Mouse (Mus musculus) cerebellum, adult 9-10 months (tissue): ENCODE data around the gene Schip1.

Experiments
- DNase-seq: peaks from one replicate; pipeline ENCODE4 v3.0.0; 2022

The Schip1 gene

GRCm38 (mm10) chr3:68589220-68589840 lies 524.7 kb downstream of the Schip1 start:
- no peak for DNase-seq

GRCm38 (mm10) chr3:68590436-68590835 lies 525.8 kb downstream of the Schip1 start:
- DNase-seq, result no peak

DNA sequence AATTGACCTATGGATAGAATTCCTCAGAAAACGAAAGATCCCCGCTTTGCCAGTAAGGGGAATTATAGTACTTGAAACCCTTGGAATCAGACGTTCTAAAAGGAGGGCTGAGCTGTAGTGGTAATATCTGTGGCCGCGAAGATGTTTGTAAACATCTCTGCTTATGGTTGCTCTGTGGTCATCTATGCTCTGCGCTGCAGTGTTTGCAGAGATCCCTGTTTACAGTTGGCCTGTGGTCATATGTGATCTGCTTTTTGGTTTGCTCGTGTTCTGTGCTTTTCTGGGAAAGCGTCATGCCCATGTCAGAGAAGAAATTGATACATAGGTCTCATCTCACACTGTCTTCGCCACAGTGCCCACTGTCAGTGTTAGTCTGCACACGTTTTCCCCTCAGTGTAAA lies 528.0 kb downstream of the Schip1 start:
- no peak for DNase-seq

DNA sequence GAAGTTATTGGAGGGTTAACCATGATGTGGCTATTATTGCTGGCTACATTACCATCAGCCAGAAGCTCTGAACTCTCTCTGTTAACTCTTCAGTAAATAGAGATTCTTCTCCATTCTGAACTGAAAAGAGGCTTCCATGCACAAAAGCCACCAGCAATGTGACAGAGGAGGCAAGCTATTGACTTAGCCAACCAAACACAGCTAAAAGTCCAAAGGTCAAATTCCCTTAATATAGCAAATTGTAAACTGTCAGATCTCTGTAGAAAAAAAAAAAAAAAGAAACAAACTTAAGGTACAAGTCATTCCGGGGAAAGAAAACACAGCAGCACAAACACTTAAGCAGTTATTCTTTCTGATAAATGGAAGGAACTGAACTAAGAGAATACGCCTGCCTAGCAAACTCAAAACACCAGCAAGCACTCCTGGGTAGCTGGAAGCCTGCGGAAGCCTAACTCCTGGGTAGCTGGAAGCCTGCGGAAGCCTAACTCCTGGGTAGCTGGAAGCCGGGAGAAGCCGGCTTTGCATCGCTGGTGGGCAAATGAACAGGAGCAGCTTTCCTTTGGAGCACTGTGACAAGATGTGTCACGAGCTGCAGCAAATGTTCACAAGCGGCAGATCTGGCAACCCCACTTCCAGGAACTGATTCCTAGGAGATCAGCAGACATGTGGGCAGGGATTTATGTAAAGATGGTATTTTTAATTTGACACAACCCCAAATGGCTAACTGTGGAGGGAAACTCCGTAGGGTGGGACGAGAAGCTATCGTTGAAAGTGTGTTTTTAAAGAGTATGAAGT lies 528.7 kb downstream of the Schip1 start:
- no peak for DNase-seq

DNA sequence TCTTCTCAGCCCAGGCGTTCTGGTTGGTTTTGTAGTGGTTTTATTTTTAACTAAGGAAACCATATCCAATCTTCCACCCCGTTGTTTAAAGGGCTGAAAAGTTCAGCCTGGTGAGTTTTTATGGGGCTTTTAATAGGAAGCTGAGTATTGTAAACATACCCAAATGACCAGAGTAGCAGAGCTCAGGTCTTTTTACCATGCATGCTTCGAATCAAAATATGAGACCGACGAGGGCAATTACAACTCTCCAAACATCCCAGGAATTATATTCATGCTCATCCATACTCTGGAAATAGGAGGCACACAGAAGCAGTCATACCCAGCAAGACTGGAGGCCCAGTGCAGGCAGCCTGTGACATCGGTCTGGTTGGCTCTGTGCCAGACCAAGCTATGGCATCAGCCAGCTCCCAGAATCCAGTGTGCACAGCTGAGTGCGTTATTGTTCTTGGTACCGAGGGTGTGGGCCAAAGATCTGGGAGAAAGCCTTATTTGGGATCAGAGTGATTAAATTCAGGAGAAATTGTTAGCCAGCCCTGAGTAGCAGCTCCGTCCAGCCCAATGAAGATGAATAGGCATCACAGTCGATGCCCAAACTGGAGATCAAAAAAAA lies 530.8 kb downstream of the Schip1 start:
- DNase-seq, result no peak

- DNase-seq, result no peak
Measured at GRCm38 (mm10) chr3:68596938-68597337, 532.3 kb downstream of the Schip1 start.

- no peak for DNase-seq
Measured at GRCm38 (mm10) chr3:68602891-68603290, 538.3 kb downstream of the Schip1 start.

DNA sequence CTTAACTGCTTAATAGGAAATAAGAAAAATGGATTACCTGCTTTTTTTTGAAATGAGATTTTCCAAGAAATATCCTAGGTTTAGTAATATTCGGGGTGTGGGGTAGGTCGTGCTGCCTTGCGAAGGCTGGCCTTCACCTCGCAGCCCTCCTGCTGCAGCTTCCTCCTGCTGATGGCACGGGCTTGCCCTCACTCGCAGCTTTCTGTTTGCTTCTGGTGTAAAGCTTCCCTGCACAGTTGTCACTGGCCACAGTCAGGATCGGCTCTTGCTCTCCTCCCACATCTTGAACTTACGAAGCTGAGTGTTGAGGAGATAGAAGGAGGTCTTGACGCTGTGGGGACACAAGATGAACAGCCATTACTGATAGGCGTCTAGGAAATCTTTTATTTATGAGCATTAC lies 539.9 kb downstream of the Schip1 start:
- no peak for DNase-seq

- DNase-seq, result no peak
Measured at GRCm38 (mm10) chr3:68604962-68605361, 540.4 kb downstream of the Schip1 start.

GRCm38 (mm10) chr3:68605942-68606603 lies 541.5 kb downstream of the Schip1 start:
- no peak for DNase-seq

GRCm38 (mm10) chr3:68606730-68607129 lies 542.1 kb downstream of the Schip1 start:
- DNase-seq, result no peak

GRCm38 (mm10) chr3:68607336-68607735 lies 542.7 kb downstream of the Schip1 start:
- DNase-seq, result no peak

DNA sequence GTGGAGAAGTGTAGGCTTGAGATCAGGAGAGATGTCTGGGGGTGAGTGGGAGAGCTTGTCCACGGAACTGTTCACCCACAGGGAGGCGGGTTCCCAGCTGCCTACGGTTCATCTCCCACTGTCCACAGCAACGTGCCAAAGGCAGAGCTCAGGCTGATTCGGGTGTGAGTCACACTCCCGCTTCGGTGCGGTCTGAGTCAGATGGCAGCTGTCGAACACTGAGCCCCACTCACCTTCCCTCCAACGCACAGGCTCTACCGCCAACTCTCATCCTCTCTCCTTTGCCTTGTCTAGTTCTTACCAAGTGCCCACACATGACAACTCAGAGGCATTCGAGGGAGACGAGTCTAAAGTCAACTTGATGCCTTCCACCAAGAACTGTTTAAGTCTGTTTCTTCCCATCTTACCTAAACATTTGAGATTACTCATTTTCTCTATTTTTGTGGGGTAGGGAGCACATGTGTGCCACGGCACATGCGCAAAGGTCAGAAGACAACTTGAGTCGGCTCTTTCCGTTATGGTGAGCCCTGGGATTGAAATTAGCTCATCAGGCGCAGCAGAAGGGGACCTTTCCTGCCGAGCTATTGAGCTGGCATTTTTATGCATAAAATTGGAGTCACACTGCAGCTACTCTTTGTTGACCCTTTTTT lies 544.4 kb downstream of the Schip1 start:
- peak; percentile 68 for DNase-seq

- no peak for DNase-seq
Measured at GRCm38 (mm10) chr3:68610011-68610410, 545.4 kb downstream of the Schip1 start.

DNA sequence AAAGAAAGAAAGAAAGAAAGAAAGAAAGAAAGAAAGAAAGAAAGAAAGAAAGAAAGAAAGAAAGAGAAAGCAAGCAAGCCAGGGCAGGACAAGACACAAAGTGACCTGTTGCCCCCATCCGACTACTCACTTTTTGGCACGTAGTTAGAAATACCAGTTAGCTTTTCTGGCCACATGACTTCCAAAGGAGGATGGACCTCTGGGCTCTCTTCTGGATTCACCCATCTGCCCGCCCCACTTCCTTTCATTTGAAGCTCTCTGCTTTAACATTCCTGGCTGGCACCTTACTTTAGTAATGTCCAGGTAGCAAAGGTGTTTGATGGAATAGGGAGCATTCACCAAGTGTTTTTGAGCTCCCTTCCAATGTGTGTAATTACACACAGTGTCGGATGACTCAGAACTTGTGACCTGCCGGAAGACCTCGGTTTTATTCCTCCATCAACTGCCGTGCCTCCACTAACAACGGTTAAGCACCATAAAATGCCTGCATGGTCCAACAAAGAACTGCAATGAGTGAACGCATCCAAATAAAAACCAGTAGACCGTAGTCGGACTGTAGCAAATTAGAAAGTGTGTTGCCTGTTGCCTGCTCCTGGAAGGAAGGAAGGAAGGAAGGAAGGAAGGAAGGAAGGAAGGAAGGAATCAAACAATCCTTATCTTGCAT lies 546.1 kb downstream of the Schip1 start:
- DNase-seq, result no peak

DNA sequence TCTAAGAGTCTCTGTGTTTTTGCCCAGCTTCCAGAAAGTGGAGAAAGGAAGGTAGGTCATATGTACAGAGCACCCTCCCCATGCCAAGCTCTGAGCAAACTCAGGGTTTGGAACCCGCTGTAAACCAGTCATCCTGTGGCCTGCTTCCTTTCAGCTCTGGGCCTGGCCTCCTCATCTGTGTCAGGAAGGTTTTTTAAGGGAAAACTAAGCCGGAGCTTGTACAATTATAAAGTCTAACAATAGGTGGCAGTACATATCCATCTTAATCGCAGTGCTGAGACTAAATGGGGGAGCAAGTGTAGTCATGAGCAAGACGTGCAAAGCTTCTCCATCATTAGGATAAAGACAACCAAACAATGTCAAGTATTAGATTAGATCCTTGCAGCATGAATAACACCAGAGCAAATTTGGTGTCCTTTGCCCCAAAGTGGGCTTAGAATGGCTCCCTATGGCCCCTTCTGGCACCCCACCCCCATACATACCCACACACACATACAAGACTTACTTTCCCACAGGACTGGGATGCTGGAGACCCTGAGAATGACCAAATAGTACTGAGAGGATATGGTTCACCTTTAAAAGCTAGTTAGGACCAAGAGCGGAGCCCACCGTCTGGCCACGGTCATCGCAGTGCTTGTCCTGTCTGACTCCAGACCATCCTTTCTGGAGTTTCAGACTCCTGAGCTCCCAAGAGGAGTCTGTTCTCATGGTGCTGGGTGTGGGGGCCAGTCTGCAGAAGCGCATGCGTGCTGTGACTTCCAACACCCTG lies 550.6 kb downstream of the Schip1 start:
- DNase-seq, result peak; percentile 72

- DNase-seq, result no peak
Measured at GRCm38 (mm10) chr3:68616363-68616762, 551.8 kb downstream of the Schip1 start.

GRCm38 (mm10) chr3:68617708-68618107 lies 553.1 kb downstream of the Schip1 start:
- DNase-seq, result no peak

DNA sequence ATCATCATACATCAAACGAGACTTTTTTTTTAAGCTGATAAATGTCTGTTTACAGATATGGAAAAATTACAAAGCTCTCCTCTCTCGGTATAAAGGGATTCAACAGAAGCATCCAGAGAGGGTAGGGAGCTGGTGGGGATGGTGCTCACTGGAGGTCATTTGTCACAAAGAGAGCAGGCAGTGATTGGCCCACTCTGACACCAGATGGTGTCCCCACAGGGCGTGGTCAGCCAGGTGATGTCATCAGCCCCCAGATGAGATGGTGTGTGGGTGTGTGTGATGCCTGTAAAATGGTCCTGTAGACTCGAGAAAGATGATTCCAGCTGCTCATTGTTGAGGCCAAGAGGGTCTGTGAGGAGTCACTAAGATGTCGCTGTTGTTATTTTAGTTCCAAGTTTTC lies 554.5 kb downstream of the Schip1 start:
- peak; percentile 48 for DNase-seq

DNA sequence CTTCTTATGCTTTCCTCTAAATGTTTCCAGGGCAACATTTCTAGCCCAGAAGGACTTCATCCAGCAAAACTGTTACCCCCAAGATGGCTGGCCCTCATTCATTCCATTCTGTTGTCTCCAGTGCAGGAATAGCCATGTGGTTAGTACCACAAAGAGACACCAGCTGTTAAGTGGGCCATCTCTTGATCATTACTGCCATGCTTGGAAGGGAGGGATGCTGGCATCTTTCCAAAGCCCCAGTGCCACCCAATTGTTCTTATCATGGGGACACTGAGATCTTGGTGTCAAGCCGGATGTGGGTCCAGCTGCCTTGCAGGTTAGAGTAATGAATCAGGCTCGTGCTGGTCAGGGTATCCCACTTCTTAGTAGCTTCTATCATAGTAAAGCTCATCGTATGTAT lies 557.4 kb downstream of the Schip1 start:
- peak; percentile 15 for DNase-seq

GRCm38 (mm10) chr3:68623036-68623435 lies 558.4 kb downstream of the Schip1 start:
- DNase-seq, result peak; percentile 7

GRCm38 (mm10) chr3:68624471-68624870 lies 559.9 kb downstream of the Schip1 start:
- DNase-seq, result peak; percentile 7
